Mouse (Mus musculus): ENCODE measurements at regions not wholly inside any gene's neighbourhood (a gene's known extent, or its start where the extent isn't known, plus 50 kb on each side); places are given as distances from the start of the nearest gene placed in this dataset.

GRCm38 (mm10) chr16:93013881-93014280 lies 187.9 kb upstream of the Runx1 start:
- Histone ChIP-seq H3K9ac (ENCODE audit: low read depth, low read length) (no peak overlapping the region), H3K4me2 (ENCODE audit: low read depth, low read length) (no peak overlapping the region), H3K36me3 (ENCODE audit: control insufficient read depth, insufficient read depth, low read length) (no peaks in the 10 kb centered on the region), H3K27ac (ENCODE audit: low read length) (no peak overlapping the region), H3K4me1 (ENCODE audit: control insufficient read depth, insufficient read depth, low read length) (no peaks in the 10 kb centered on the region), H3K27me3 (replicated peaks; ENCODE audit: control insufficient read depth, insufficient read depth, low read length) (no peaks in the 10 kb centered on the region), H3K4me3 (ENCODE audit: low read length) (no peak overlapping the region), H3K9me3 (ENCODE audit: control insufficient read depth, low read length) (no peaks in the 10 kb centered on the region)
- 47% methylated on average over 8 of the region's 8 CpGs for WGBS
- no peak for ATAC-seq

- WGBS, result 81% methylated on average over 7 of the region's 7 CpGs
- H3K36me3 ChIP-seq (ENCODE audit: control insufficient read depth, insufficient read depth, low read length), result no peaks in the 10 kb centered on the region
- H3K4me2 ChIP-seq (ENCODE audit: low read depth, low read length), result no peak overlapping the region
- H3K27me3 ChIP-seq (replicated peaks; ENCODE audit: control insufficient read depth, insufficient read depth, low read length), result no peaks in the 10 kb centered on the region
- no peak for ATAC-seq
- H3K4me3 ChIP-seq (ENCODE audit: low read length), result no peak overlapping the region
- no peak overlapping the region for H3K27ac ChIP-seq (ENCODE audit: low read length)
- no peaks in the 10 kb centered on the region for H3K9me3 ChIP-seq (ENCODE audit: control insufficient read depth, low read length)
- no peaks in the 10 kb centered on the region for H3K4me1 ChIP-seq (ENCODE audit: control insufficient read depth, insufficient read depth, low read length)
- H3K9ac ChIP-seq (ENCODE audit: low read depth, low read length), result no peak overlapping the region
Measured at GRCm38 (mm10) chr16:93013256-93013655, 187.3 kb upstream of the Runx1 start.

- WGBS, result 82% methylated on average over 1 of the region's 1 CpGs
- no peaks in the 10 kb centered on the region for H3K9me3 ChIP-seq (ENCODE audit: control insufficient read depth, low read length)
- H3K36me3 ChIP-seq (ENCODE audit: control insufficient read depth, insufficient read depth, low read length), result no peaks in the 10 kb centered on the region
- no peak overlapping the region for H3K27ac ChIP-seq (ENCODE audit: low read length)
- no peaks in the 10 kb centered on the region for H3K27me3 ChIP-seq (replicated peaks; ENCODE audit: control insufficient read depth, insufficient read depth, low read length)
- peaks cover 3% of the 10 kb centered on the region for H3K4me1 ChIP-seq (ENCODE audit: control insufficient read depth, insufficient read depth, low read length)
- no peak overlapping the region for H3K9ac ChIP-seq (ENCODE audit: low read depth, low read length)
- H3K4me2 ChIP-seq (ENCODE audit: low read depth, low read length), result no peak overlapping the region
- ATAC-seq, result no peak
- no peak overlapping the region for H3K4me3 ChIP-seq (ENCODE audit: low read length)
Measured at GRCm38 (mm10) chr16:93011474-93011873, 185.5 kb upstream of the Runx1 start.

GRCm38 (mm10) chr16:93006321-93006984 lies 180.5 kb upstream of the Runx1 start:
- H3K4me3 ChIP-seq (ENCODE audit: low read length), result no peak overlapping the region
- no peak overlapping the region for H3K9ac ChIP-seq (ENCODE audit: low read depth, low read length)
- WGBS, result 16% methylated on average over 21 of the region's 21 CpGs
- H3K36me3 ChIP-seq (ENCODE audit: control insufficient read depth, insufficient read depth, low read length), result no peaks in the 10 kb centered on the region
- ATAC-seq, result no peak
- peak overlapping the region; percentile 38; the same call in 1 of the 2 replicates for H3K4me2 ChIP-seq (ENCODE audit: low read depth, low read length)
- H3K4me1 ChIP-seq (ENCODE audit: control insufficient read depth, insufficient read depth, low read length), result peaks cover 9% of the 10 kb centered on the region
- no peaks in the 10 kb centered on the region for H3K27me3 ChIP-seq (replicated peaks; ENCODE audit: control insufficient read depth, insufficient read depth, low read length)
- H3K27ac ChIP-seq (ENCODE audit: low read length), result no peak overlapping the region
- no peaks in the 10 kb centered on the region for H3K9me3 ChIP-seq (ENCODE audit: control insufficient read depth, low read length)

- no peak overlapping the region for H3K4me3 ChIP-seq (ENCODE audit: low read length)
- no peaks in the 10 kb centered on the region for H3K9me3 ChIP-seq (ENCODE audit: control insufficient read depth, low read length)
- H3K27me3 ChIP-seq (replicated peaks; ENCODE audit: control insufficient read depth, insufficient read depth, low read length), result no peaks in the 10 kb centered on the region
- H3K9ac ChIP-seq (ENCODE audit: low read depth, low read length), result no peak overlapping the region
- no peaks in the 10 kb centered on the region for H3K36me3 ChIP-seq (ENCODE audit: control insufficient read depth, insufficient read depth, low read length)
- peaks cover 9% of the 10 kb centered on the region for H3K4me1 ChIP-seq (ENCODE audit: control insufficient read depth, insufficient read depth, low read length)
- WGBS, result 13% methylated on average over 8 of the region's 8 CpGs
- ATAC-seq, result no peak
- H3K4me2 ChIP-seq (ENCODE audit: low read depth, low read length), result no peak overlapping the region
- H3K27ac ChIP-seq (ENCODE audit: low read length), result no peak overlapping the region
Measured at GRCm38 (mm10) chr16:93005470-93005869, 179.5 kb upstream of the Runx1 start.

GRCm38 (mm10) chr16:93003830-93004229 lies 177.9 kb upstream of the Runx1 start:
- no peak for ATAC-seq
- WGBS, result 78% methylated on average over 4 of the region's 4 CpGs
- no peaks in the 10 kb centered on the region for H3K27me3 ChIP-seq (replicated peaks; ENCODE audit: control insufficient read depth, insufficient read depth, low read length)

GRCm38 (mm10) chr16:92998689-92999088 lies 172.7 kb upstream of the Runx1 start:
- H3K4me3 ChIP-seq (ENCODE audit: low read length), result no peak overlapping the region
- 86% methylated on average over 3 of the region's 3 CpGs for WGBS
- no peak for ATAC-seq
- H3K4me2 ChIP-seq (ENCODE audit: low read depth, low read length), result no peak overlapping the region
- H3K27ac ChIP-seq (ENCODE audit: low read length), result no peak overlapping the region
- no peak overlapping the region for H3K9ac ChIP-seq (ENCODE audit: low read depth, low read length)
- H3K9me3 ChIP-seq (ENCODE audit: control insufficient read depth, low read length), result no peaks in the 10 kb centered on the region
- no peaks in the 10 kb centered on the region for H3K36me3 ChIP-seq (ENCODE audit: control insufficient read depth, insufficient read depth, low read length)
- no peaks in the 10 kb centered on the region for H3K4me1 ChIP-seq (ENCODE audit: control insufficient read depth, insufficient read depth, low read length)
- no peaks in the 10 kb centered on the region for H3K27me3 ChIP-seq (replicated peaks; ENCODE audit: control insufficient read depth, insufficient read depth, low read length)

More at GRCm38 (mm10) chr16:93003830-93004229, 177.9 kb upstream of the Runx1 start:
- no peak overlapping the region for H3K4me2 ChIP-seq (ENCODE audit: low read depth, low read length)
- peaks cover 9% of the 10 kb centered on the region for H3K4me1 ChIP-seq (ENCODE audit: control insufficient read depth, insufficient read depth, low read length)
- no peak overlapping the region for H3K9ac ChIP-seq (ENCODE audit: low read depth, low read length)
- H3K27ac ChIP-seq (ENCODE audit: low read length), result no peak overlapping the region
- no peaks in the 10 kb centered on the region for H3K36me3 ChIP-seq (ENCODE audit: control insufficient read depth, insufficient read depth, low read length)
- H3K4me3 ChIP-seq (ENCODE audit: low read length), result no peak overlapping the region
- H3K9me3 ChIP-seq (ENCODE audit: control insufficient read depth, low read length), result no peaks in the 10 kb centered on the region

- H3K36me3 ChIP-seq (ENCODE audit: control insufficient read depth, insufficient read depth, low read length), result no peaks in the 10 kb centered on the region
- no peak overlapping the region for H3K9ac ChIP-seq (ENCODE audit: low read depth, low read length)
- no peaks in the 10 kb centered on the region for H3K9me3 ChIP-seq (ENCODE audit: control insufficient read depth, low read length)
- ATAC-seq, result no peak
- WGBS, result 55% methylated on average over 6 of the region's 6 CpGs
- H3K4me1 ChIP-seq (ENCODE audit: control insufficient read depth, insufficient read depth, low read length), result no peaks in the 10 kb centered on the region
- no peak overlapping the region for H3K4me2 ChIP-seq (ENCODE audit: low read depth, low read length)
- H3K4me3 ChIP-seq (ENCODE audit: low read length), result no peak overlapping the region
- H3K27me3 ChIP-seq (replicated peaks; ENCODE audit: control insufficient read depth, insufficient read depth, low read length), result no peaks in the 10 kb centered on the region
- no peak overlapping the region for H3K27ac ChIP-seq (ENCODE audit: low read length)
Measured at GRCm38 (mm10) chr16:92997636-92998035, 171.7 kb upstream of the Runx1 start.

GRCm38 (mm10) chr16:92995993-92996350 lies 170.0 kb upstream of the Runx1 start:
- no peak for ATAC-seq
- H3K4me1 ChIP-seq (ENCODE audit: control insufficient read depth, insufficient read depth, low read length), result no peaks in the 10 kb centered on the region
- H3K27me3 ChIP-seq (replicated peaks; ENCODE audit: control insufficient read depth, insufficient read depth, low read length), result no peaks in the 10 kb centered on the region
- H3K36me3 ChIP-seq (ENCODE audit: control insufficient read depth, insufficient read depth, low read length), result no peaks in the 10 kb centered on the region
- H3K4me3 ChIP-seq (ENCODE audit: low read length), result no peak overlapping the region
- H3K9me3 ChIP-seq (ENCODE audit: control insufficient read depth, low read length), result no peaks in the 10 kb centered on the region
- H3K9ac ChIP-seq (ENCODE audit: low read depth, low read length), result no peak overlapping the region
- WGBS, result 77% methylated on average over 4 of the region's 4 CpGs
- no peak overlapping the region for H3K27ac ChIP-seq (ENCODE audit: low read length)
- no peak overlapping the region for H3K4me2 ChIP-seq (ENCODE audit: low read depth, low read length)

Data from intestine, embryonic 16.5 days (tissue).